Mouse (Mus musculus) MEL (cell line): ENCODE results near the gene Cpsf6. TPM values are rescaled to one million over a fixed set of nuclear protein-coding genes. Genes with fewer than 3 reads are reported as not detected.

ENCODE experiments used
- DNase-seq: peaks from one replicate; pipeline ENCODE4 v3.0.0; 2011; ENCODE audit warnings: low read depth, low spot score
- H3K27ac ChIP-seq: 2 replicates; pipeline ENCODE4 v1.5.1; 2012; ENCODE audit warnings: low read depth, mild to moderate bottlenecking, control low read depth, low read length, moderate library complexity; ENCODE audit not compliant: control insufficient read depth
- H3K27me3 ChIP-seq, 2 experiments: fragments of 150-350 bp in 1 of 2; sonication (generic) in 1 of 2; 2 replicates each; pipeline ENCODE4 v1.6.1; 2012; ENCODE audit warnings: low read length in 2 of 2, mild to moderate bottlenecking in 2 of 2, improper control_type of control experiment in 1 of 2, moderate library complexity in 1 of 2; ENCODE audit not compliant: insufficient read depth in 2 of 2, control insufficient read depth in 1 of 2
- H3K36me3 ChIP-seq, 2 experiments: 2 replicates each; pipeline ENCODE4 v1.6.1; 2012 to 2014; ENCODE audit warnings: low read length in 2 of 2, improper control_type of control experiment in 1 of 2, inconsistent platforms in 1 of 2, mild to moderate bottlenecking in 1 of 2; ENCODE audit not compliant: insufficient read depth in 2 of 2, control insufficient read depth in 1 of 2
- H3K4me1 ChIP-seq, 2 experiments: fragments of 150-350 bp in 1 of 2; sonication (generic) in 1 of 2; 2 replicates each; pipeline ENCODE4 v1.6.1; 2012; ENCODE audit warnings: low read length in 2 of 2, improper control_type of control experiment in 1 of 2, mild to moderate bottlenecking in 1 of 2; ENCODE audit not compliant: insufficient read depth in 2 of 2, control insufficient read depth in 1 of 2
- H3K4me3 ChIP-seq, 2 experiments: fragments of 150-350 bp in 1 of 2; sonication (generic) in 1 of 2; 2 replicates each; pipeline ENCODE4 v1.5.1; 2012; ENCODE audit warnings: low read depth in 2 of 2, low read length in 2 of 2, mild to moderate bottlenecking in 2 of 2, moderate library complexity in 2 of 2, control low read depth in 1 of 2, improper control_type of control experiment in 1 of 2; ENCODE audit not compliant: control insufficient read depth in 1 of 2, insufficient read depth in 1 of 2
- H3K79me2 ChIP-seq: 2 replicates; pipeline ENCODE4 v1.6.1; 2012; ENCODE audit warnings: mild to moderate bottlenecking, low read length, moderate library complexity; ENCODE audit not compliant: control insufficient read depth, poor library complexity, insufficient read depth
- H3K9ac ChIP-seq: 2 replicates; pipeline ENCODE4 v1.6.1; 2012; ENCODE audit warnings: low read depth, mild to moderate bottlenecking, control low read depth, low read length, moderate library complexity; ENCODE audit not compliant: control insufficient read depth, poor library complexity, severe bottlenecking
- H3K9me3 ChIP-seq: fragments of 150-350 bp; sonication (generic); replicated peaks from 2 replicates; pipeline ENCODE4 v1.6.1; 2012; ENCODE audit warnings: mild to moderate bottlenecking, low read length, improper control_type of control experiment, moderate library complexity; ENCODE audit not compliant: insufficient read depth
- CHD2 ChIP-seq: IDR thresholded peaks from 2 replicates; pipeline ENCODE4 v1.6.1; 2011; ENCODE audit warnings: low read length, improper control_type of control experiment
- GATA1 ChIP-seq: IDR thresholded peaks from 2 replicates; pipeline ENCODE4 v1.6.1; 2011; ENCODE audit warnings: low read depth, low read length, improper control_type of control experiment
- HCFC1 ChIP-seq: IDR thresholded peaks from 2 replicates; pipeline ENCODE4 v1.6.1; 2012; ENCODE audit warnings: low read depth, mild to moderate bottlenecking, inconsistent platforms, low read length, improper control_type of control experiment, moderate library complexity
- KAT2A ChIP-seq: conservative IDR thresholded peaks from 2 replicates; pipeline ENCODE4 v1.6.1; 2012; ENCODE audit warnings: low read depth, low read length, improper control_type of control experiment, inconsistent platforms
- NRF1 ChIP-seq: IDR thresholded peaks from 2 replicates; pipeline ENCODE4 v1.6.1; 2014; ENCODE audit warnings: low read depth, mild to moderate bottlenecking, inconsistent platforms, low read length, improper control_type of control experiment, moderate library complexity; ENCODE audit not compliant: poor library complexity, insufficient read depth, severe bottlenecking
- POLR2AphosphoS5 ChIP-seq: IDR thresholded peaks from 2 replicates; pipeline ENCODE4 v1.6.1; 2012; ENCODE audit warnings: low read depth, borderline replicate concordance, mild to moderate bottlenecking, inconsistent platforms, low read length, moderate library complexity, mixed read lengths
- SIN3A ChIP-seq: IDR thresholded peaks from 2 replicates; pipeline ENCODE4 v1.6.1; 2012; ENCODE audit warnings: low read length, improper control_type of control experiment, inconsistent platforms
- TAL1 ChIP-seq: IDR thresholded peaks from 2 replicates; pipeline ENCODE4 v1.6.1; 2012; ENCODE audit warnings: mild to moderate bottlenecking, inconsistent platforms, low read length, moderate library complexity, mixed read lengths
- TBP ChIP-seq: IDR thresholded peaks from 2 replicates; pipeline ENCODE4 v1.8.0; 2011; ENCODE audit warnings: low read depth, low read length, improper control_type of control experiment
- USF1 ChIP-seq: IDR thresholded peaks from 2 replicates; pipeline ENCODE4 v1.6.1; 2014; ENCODE audit warnings: low read depth, mild to moderate bottlenecking, inconsistent platforms, low read length, improper control_type of control experiment, moderate library complexity
- USF2 ChIP-seq, 2 experiments: IDR thresholded peaks; 2 replicates each; pipeline ENCODE4 v1.6.1; 2011 to 2012; ENCODE audit warnings: improper control_type of control experiment in 2 of 2, low read length in 2 of 2, borderline replicate concordance in 1 of 2, inconsistent platforms in 1 of 2, low read depth in 1 of 2, mild to moderate bottlenecking in 1 of 2; ENCODE audit not compliant: insufficient read depth in 1 of 2
- ZC3H11A ChIP-seq: IDR thresholded peaks from 2 replicates; pipeline ENCODE4 v1.6.1; 2012; ENCODE audit warnings: low read depth, mild to moderate bottlenecking, inconsistent platforms, low read length, improper control_type of control experiment
- ZMIZ1 ChIP-seq: IDR thresholded peaks from 2 replicates; pipeline ENCODE4 v1.6.1; 2012; ENCODE audit warnings: low read depth, mild to moderate bottlenecking, inconsistent platforms, low read length, improper control_type of control experiment, moderate library complexity
- polyA plus RNA-seq, 2 experiments: library from polyadenylated mRNA; stranded (reverse) in 1 of 2; unstranded in 1 of 2; fragments of >175 nt in 1 of 2; fragments of >200 nt in 1 of 2; gene quantifications; 2 replicates each; pipeline versions ENCODE4 v1.2.1 to v1.2.4; 2012; ENCODE audit warnings: low replicate concordance in 2 of 2, low read depth in 1 of 2; ENCODE audit not compliant: insufficient read length in 2 of 2, insufficient read depth in 1 of 2, missing spikeins in 1 of 2
- total RNA-seq: library from RNA; depleted of rRNA; stranded (reverse); fragments of 300-350 nt; gene quantifications from 2 replicates; pipeline ENCODE4 v1.2.3, GENCODE M21; 2012; rRNA removed

Gene Cpsf6
- total and polyA plus RNA-seq, 3 experiments, result 85.7 to 88.2 TPM; not detected in 1

GRCm38 (mm10) chr10:117299106-117299505 is 80.7 kb downstream of the Cpsf6 start:
- no peak for DNase-seq
- peaks cover 0 to 19% of the 10 kb centered on the region in 2 experiments; a peak in 2 of 4 replicates for H3K36me3 ChIP-seq
- no peaks in the 10 kb centered on the region for H3K79me2 ChIP-seq
- no peak overlapping the region for H3K4me3 ChIP-seq
- peaks cover 11 to 15% of the 10 kb centered on the region in 2 experiments; a peak in 3 of 4 replicates for H3K4me1 ChIP-seq
- peaks cover 2 to 6% of the 10 kb centered on the region in 2 experiments for H3K27me3 ChIP-seq
- H3K27ac ChIP-seq, result no peak overlapping the region
- no peak for TF ChIP-seq TBP
- TF ChIP-seq KAT2A, result no peak
- TF ChIP-seq GATA1, result no peak
- no peak for TF ChIP-seq NRF1
- no peaks in the 10 kb centered on the region for H3K9me3 ChIP-seq
- H3K9ac ChIP-seq, result no peak overlapping the region

GRCm38 (mm10) chr10:117298336-117298735 is 81.5 kb downstream of the Cpsf6 start:
- no peak for TF ChIP-seq ZC3H11A
- no peak for TF ChIP-seq USF1
- no peak for TF ChIP-seq HCFC1
- no peak for TF ChIP-seq USF2 (IDR thresholded peaks at IDR 0.05; ENCODE audit: borderline replicate concordance in 1 of 2, insufficient read depth in 1 of 2, low read depth in 1 of 2, low read length in 2 of 2)
- TF ChIP-seq TAL1, result no peak
- no peak for TF ChIP-seq ZMIZ1
- TF ChIP-seq CHD2, result no peak
- TF ChIP-seq POLR2AphosphoS5, result no peak
- no peak for TF ChIP-seq KAT2A
- no peak for TF ChIP-seq SIN3A
- TF ChIP-seq, all 39 proteins: peak for 0
- peaks cover 11 to 15% of the 10 kb centered on the region in 2 experiments; a peak in 3 of 4 replicates for H3K4me1 ChIP-seq
- H3K27ac ChIP-seq, result no peak overlapping the region
- H3K9ac ChIP-seq, result no peak overlapping the region
- no peaks in the 10 kb centered on the region for H3K79me2 ChIP-seq
- H3K27me3 ChIP-seq, result peaks cover 2 to 8% of the 10 kb centered on the region in 2 experiments
- DNase-seq, result no peak
- peaks cover 0 to 19% of the 10 kb centered on the region in 2 experiments; a peak in 2 of 4 replicates for H3K36me3 ChIP-seq
- H3K9me3 ChIP-seq, result no peaks in the 10 kb centered on the region
- H3K4me3 ChIP-seq, result no peak overlapping the region

Other genes with a start within 250 kb of the Cpsf6 start
- gene Frs2, start 231.5 kb downstream of the Cpsf6 start, total RNA-seq, result 6.6 and 6.7 TPM in 2 replicates
- 100 to 1,000 TPM in 1 of 2 experiments, 10 to 100 TPM in 1; 11.8 to 129 TPM for gene Frs2, start 231.5 kb downstream of the Cpsf6 start, polyA plus RNA-seq
- gene Yeats4, start 155.5 kb downstream of the Cpsf6 start, total RNA-seq, result 61.8 and 69.4 TPM in 2 replicates
- 100 to 1,000 TPM in 1 of 2 experiments, not detected in 1; 106 TPM for gene Yeats4, start 155.5 kb downstream of the Cpsf6 start, polyA plus RNA-seq
- not detected in 2 replicates for gene 9530003J23Rik, start 141.3 kb downstream of the Cpsf6 start, total RNA-seq
- gene 9530003J23Rik, start 141.3 kb downstream of the Cpsf6 start, polyA plus RNA-seq, result not detected
- not detected in 2 replicates for gene Lyz2, start 97.7 kb downstream of the Cpsf6 start, total RNA-seq
- gene Lyz2, start 97.7 kb downstream of the Cpsf6 start, polyA plus RNA-seq, result not detected
- gene Lyz1, start 87.1 kb downstream of the Cpsf6 start, total RNA-seq, result not detected in 2 replicates
- gene Lyz1, start 87.1 kb downstream of the Cpsf6 start, polyA plus RNA-seq, result not detected
- gene Cpm, start 249.5 kb upstream of the Cpsf6 start, total RNA-seq, result 0.04 TPM in 1 of 2 replicates, not detected in the other
- under 1 TPM in 1 of 2 experiments, not detected in 1; 0.40 TPM for gene Cpm, start 249.5 kb upstream of the Cpsf6 start, polyA plus RNA-seq